Mouse (Mus musculus): ENCODE data around the gene Fam161b. TPM values are rescaled to one million over a fixed set of nuclear protein-coding genes. Genes with fewer than 3 reads are reported as not detected.

Gene Fam161b
- polyA plus RNA-seq, 1 experiment from 2014 or later, result 3.0 TPM

DNA sequence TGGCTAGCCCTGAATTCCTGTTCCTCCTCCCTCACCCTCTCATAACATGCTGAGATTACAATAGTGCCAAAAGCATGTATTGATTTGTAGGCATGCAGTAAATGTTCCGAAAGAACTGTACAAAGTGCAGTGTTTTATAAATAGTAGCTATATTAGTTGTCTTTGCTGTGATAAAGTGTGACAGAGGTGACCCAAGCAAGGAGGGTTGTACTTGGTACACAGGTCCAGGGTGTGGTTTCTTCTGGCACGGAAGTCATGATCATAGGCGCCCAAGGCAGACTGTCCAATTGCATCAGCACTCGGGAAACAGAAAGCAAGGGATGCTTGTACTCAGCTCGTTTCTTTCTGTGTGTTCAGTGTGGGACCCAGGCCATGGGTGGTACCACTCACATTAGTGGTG lies 57.5 kb downstream of the Fam161b start:
- ATAC-seq (ENCODE audit: insufficient read depth), result no peak
- Histone ChIP-seq H3K4me1 (ENCODE audit: insufficient read depth) (no peaks in the 10 kb centered on the region), H3K9ac (no peak overlapping the region), H3K36me3 (ENCODE audit: insufficient read depth) (peaks cover 15% of the 10 kb centered on the region; the same call in 1 of the 2 replicates), H3K9me3 (ENCODE audit: low read depth, low read length) (no peaks in the 10 kb centered on the region), H3K27ac (ENCODE audit: low read depth) (no peak overlapping the region), H3K27me3 (ENCODE audit: insufficient read depth, low read length) (no peaks in the 10 kb centered on the region), H3K4me2 (no peak overlapping the region), H3K4me3 (ENCODE audit: low read depth, low read length) (no peak overlapping the region)
- TF ChIP-seq CTCF (IDR thresholded peaks at IDR 0.05; ENCODE audit: low read depth), result no peak
- 84% methylated on average over 5 of the region's 5 CpGs for WGBS
- no peak for DNase-seq

DNA sequence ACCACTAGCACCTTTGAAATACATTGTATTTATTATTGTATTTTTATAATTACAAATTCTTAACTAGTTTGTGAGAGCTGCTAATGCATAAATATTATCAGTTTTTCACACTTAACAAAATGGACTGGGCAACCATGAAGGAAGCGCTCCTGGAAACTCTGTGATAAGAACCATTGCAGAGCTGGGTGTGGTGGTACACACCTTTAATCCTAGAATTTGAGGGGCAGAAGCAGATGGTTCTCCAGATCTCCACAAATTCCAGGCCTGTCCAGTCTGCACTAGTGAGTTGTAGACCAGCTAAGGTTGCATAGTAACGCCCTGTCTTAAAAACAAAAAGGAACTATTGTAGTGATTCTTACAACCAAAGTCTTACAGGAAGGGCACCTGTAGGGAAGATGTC lies 62.4 kb downstream of the Fam161b start:
- Histone ChIP-seq H3K4me3 (ENCODE audit: low read depth, low read length) (no peak overlapping the region), H3K27me3 (ENCODE audit: insufficient read depth, low read length) (no peaks in the 10 kb centered on the region), H3K9ac (no peak overlapping the region), H3K27ac (ENCODE audit: low read depth) (no peak overlapping the region), H3K4me1 (ENCODE audit: insufficient read depth) (no peaks in the 10 kb centered on the region), H3K4me2 (no peak overlapping the region), H3K36me3 (ENCODE audit: insufficient read depth) (peaks cover 15% of the 10 kb centered on the region; the same call in 1 of the 2 replicates), H3K9me3 (ENCODE audit: low read depth, low read length) (no peaks in the 10 kb centered on the region)
- WGBS, result 85% methylated on average over 2 of the region's 2 CpGs
- no peak for DNase-seq
- ATAC-seq (ENCODE audit: insufficient read depth), result no peak
- TF ChIP-seq CTCF (IDR thresholded peaks at IDR 0.05; ENCODE audit: low read depth), result no peak

DNA sequence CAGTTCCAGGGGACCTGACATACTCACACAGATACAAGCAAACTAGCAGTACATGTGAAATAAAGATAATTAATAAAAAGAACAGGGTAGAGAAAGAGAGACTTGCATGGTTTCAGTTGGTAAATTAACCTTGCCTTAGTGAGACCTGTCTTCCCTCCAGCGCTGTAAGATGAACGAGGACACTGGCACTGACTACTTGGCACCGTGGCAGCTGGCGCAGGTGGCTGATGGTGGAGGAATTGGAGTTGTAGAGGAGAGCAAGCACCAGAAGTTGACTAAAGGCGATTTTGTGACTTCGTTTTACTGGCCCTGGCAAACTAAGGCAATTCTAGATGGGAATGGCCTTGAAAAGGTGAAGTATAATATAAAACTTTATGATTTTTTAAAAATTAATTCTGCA lies 63.8 kb downstream of the Fam161b start:
- no peaks in the 10 kb centered on the region for H3K9me3 ChIP-seq (ENCODE audit: low read depth, low read length)
- H3K27ac ChIP-seq (ENCODE audit: low read depth), result no peak overlapping the region
- no peak for ATAC-seq (ENCODE audit: insufficient read depth)
- peaks cover 22% of the 10 kb centered on the region for H3K36me3 ChIP-seq (ENCODE audit: insufficient read depth)
- H3K4me1 ChIP-seq (ENCODE audit: insufficient read depth), result no peaks in the 10 kb centered on the region
- H3K4me2 ChIP-seq, result no peak overlapping the region
- H3K27me3 ChIP-seq (ENCODE audit: insufficient read depth, low read length), result no peaks in the 10 kb centered on the region
- no peak overlapping the region for H3K9ac ChIP-seq
- no peak for DNase-seq
- TF ChIP-seq CTCF (IDR thresholded peaks at IDR 0.05; ENCODE audit: low read depth), result no peak
- WGBS, result 92% methylated on average over 6 of the region's 6 CpGs
- H3K4me3 ChIP-seq (ENCODE audit: low read depth, low read length), result no peak overlapping the region

Other genes with a start within 250 kb of the Fam161b start
- gene Dnal1, start 247.5 kb downstream of the Fam161b start, polyA plus RNA-seq (2014; fragmentation: Nextera tagmentation; extraction: Ambion mirVana), result 4.1 and 5.2 TPM in 2 replicates
- 0.68 and 0.79 TPM in 2 replicates for gene Pnma1, start 213.3 kb downstream of the Fam161b start, polyA plus RNA-seq (2014; fragmentation: Nextera tagmentation; extraction: Ambion mirVana)
- gene Elmsan1, start 143.0 kb downstream of the Fam161b start, polyA plus RNA-seq (2014; fragmentation: Nextera tagmentation; extraction: Ambion mirVana), result 11.3 and 12.3 TPM in 2 replicates
- gene Ptgr2, start 76.6 kb downstream of the Fam161b start, polyA plus RNA-seq (2014; fragmentation: Nextera tagmentation; extraction: Ambion mirVana), result 17.2 and 19.6 TPM in 2 replicates
- 81.3 and 82.7 TPM in 2 replicates for gene Zfp410, start 45.0 kb downstream of the Fam161b start, polyA plus RNA-seq (2014; fragmentation: Nextera tagmentation; extraction: Ambion mirVana)
- gene Coq6, start 176 bp downstream of the Fam161b start, polyA plus RNA-seq (2014; fragmentation: Nextera tagmentation; extraction: Ambion mirVana), result 45.8 and 51.1 TPM in 2 replicates
- gene Entpd5, start 47.2 kb upstream of the Fam161b start, polyA plus RNA-seq (2014; fragmentation: Nextera tagmentation; extraction: Ambion mirVana), result 15.4 and 18.0 TPM in 2 replicates
- 0.96 and 1.5 TPM in 2 replicates for gene Bbof1, start 47.2 kb upstream of the Fam161b start, polyA plus RNA-seq (2014; fragmentation: Nextera tagmentation; extraction: Ambion mirVana)
- gene Rnf113a2, start 55.4 kb upstream of the Fam161b start, polyA plus RNA-seq (2014; fragmentation: Nextera tagmentation; extraction: Ambion mirVana), result 21.1 and 22.1 TPM in 2 replicates
- 32.8 and 35.4 TPM in 2 replicates for gene Aldh6a1, start 89.2 kb upstream of the Fam161b start, polyA plus RNA-seq (2014; fragmentation: Nextera tagmentation; extraction: Ambion mirVana)
- gene Lin52, start 89.6 kb upstream of the Fam161b start, polyA plus RNA-seq (2014; fragmentation: Nextera tagmentation; extraction: Ambion mirVana), result 21.8 and 22.5 TPM in 2 replicates
- 0.05 TPM in 1 of 2 replicates, not detected in the other for gene Vsx2, start 207.9 kb upstream of the Fam161b start, polyA plus RNA-seq (2014; fragmentation: Nextera tagmentation; extraction: Ambion mirVana)